Mouse (Mus musculus): ENCODE results near the gene Brms1l.
"Not testable (repeated sequence)": the region's sequence is repeated elsewhere in the genome, so short reads cannot be mapped to it uniquely, and the experiment has no call there.

The Brms1l gene

GRCm38 (mm10) chr12:55836199-55836951 is at the start of gene Brms1l:
Brms1l (plus strand) TSS chr12:55836324.
- peak; percentile 93 for DNase-seq

GRCm38 (mm10) chr12:55794485-55794884 is 41.6 kb upstream of the Brms1l start:
- not testable (repeated sequence) for DNase-seq

GRCm38 (mm10) chr12:55797103-55797502 is 39.0 kb upstream of the Brms1l start:
- DNase-seq: no peak

GRCm38 (mm10) chr12:55798745-55799144 is 37.4 kb upstream of the Brms1l start:
- no peak for DNase-seq

GRCm38 (mm10) chr12:55800144-55800543 is 36.0 kb upstream of the Brms1l start:
- no peak for DNase-seq

GRCm38 (mm10) chr12:55801131-55801530 is 35.0 kb upstream of the Brms1l start:
- no peak for DNase-seq

GRCm38 (mm10) chr12:55805035-55805434 is 31.1 kb upstream of the Brms1l start:
- DNase-seq: no peak

GRCm38 (mm10) chr12:55816488-55816887 is 19.6 kb upstream of the Brms1l start:
- DNase-seq: no peak

- DNase-seq: no peak
These were observed 15.9 kb upstream of the Brms1l start for GRCm38 (mm10) chr12:55820119-55820660.

GRCm38 (mm10) chr12:55820661-55821314 is 15.3 kb upstream of the Brms1l start, which contains the start of gene Ralgapa1:
Ralgapa1 (minus strand) TSS chr12:55821167.
- peak; percentile 90 for DNase-seq

GRCm38 (mm10) chr12:55824027-55824426 is 12.1 kb upstream of the Brms1l start:
- no peak for DNase-seq

- DNase-seq: no peak
These were observed 10.6 kb upstream of the Brms1l start for GRCm38 (mm10) chr12:55825537-55825936.

GRCm38 (mm10) chr12:55831101-55831500 is 5.0 kb upstream of the Brms1l start:
- DNase-seq: peak; percentile 81

- no peak for DNase-seq
These were observed 3.2 kb upstream of the Brms1l start for GRCm38 (mm10) chr12:55832961-55833360.

- DNase-seq: no peak
These were observed 2.1 kb upstream of the Brms1l start for GRCm38 (mm10) chr12:55833906-55834625.

GRCm38 (mm10) chr12:55834891-55835290 is 1.2 kb upstream of the Brms1l start:
- DNase-seq: no peak

- DNase-seq: no peak
These were observed 296 bp upstream of the Brms1l start for GRCm38 (mm10) chr12:55835857-55836198.

GRCm38 (mm10) chr12:55837495-55837894 is 1.4 kb downstream of the Brms1l start:
- no peak for DNase-seq

- DNase-seq: peak; percentile 15
These were observed 10.6 kb downstream of the Brms1l start for GRCm38 (mm10) chr12:55846741-55847140.

- no peak for DNase-seq
These were observed 11.7 kb downstream of the Brms1l start for GRCm38 (mm10) chr12:55847851-55848250.

- no peak for DNase-seq
These were observed 14.5 kb downstream of the Brms1l start for GRCm38 (mm10) chr12:55850650-55851049.

- no peak for DNase-seq
These were observed 23.6 kb downstream of the Brms1l start for GRCm38 (mm10) chr12:55859409-55860349.

Measured in kidney, adult 18-20 months (tissue).